Mouse (Mus musculus) heart, postnatal 4 days (tissue): ENCODE results near the gene Cfap97d1. TPM values are rescaled to one million over a fixed set of nuclear protein-coding genes. Genes with fewer than 3 reads are reported as not detected.

Experiments used
- DNase-seq: peaks from one replicate; pipeline ENCODE4 v3.0.0; 2021
- total RNA-seq, 2 experiments: library from RNA; stranded (reverse); gene quantifications; 2 replicates each; pipeline ENCODE4 v1.2.3; 2021

The Cfap97d1 gene
- total RNA-seq, 2 experiments from 2014 or later: not detected

DNA sequence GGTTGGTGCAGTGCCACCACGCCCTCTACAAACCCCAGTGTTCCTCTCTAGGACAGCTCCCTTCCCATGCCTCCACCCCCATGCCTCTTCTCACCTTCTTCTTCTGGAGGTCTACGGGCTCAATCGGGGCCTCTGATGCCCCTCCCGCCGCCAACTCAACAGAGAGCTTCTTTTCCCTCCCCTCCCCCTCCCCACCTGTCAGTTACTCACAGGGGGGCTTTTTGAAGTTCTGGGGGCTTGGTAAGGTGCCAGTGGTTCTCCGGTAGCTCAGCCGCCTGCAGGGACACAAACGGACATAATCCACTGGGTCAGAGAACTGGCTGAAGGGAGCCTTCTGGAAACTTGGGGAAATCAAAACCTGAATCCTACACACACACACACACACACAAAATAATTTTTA lies 27.4 kb downstream of the Cfap97d1 start:
- no peak for DNase-seq

DNA sequence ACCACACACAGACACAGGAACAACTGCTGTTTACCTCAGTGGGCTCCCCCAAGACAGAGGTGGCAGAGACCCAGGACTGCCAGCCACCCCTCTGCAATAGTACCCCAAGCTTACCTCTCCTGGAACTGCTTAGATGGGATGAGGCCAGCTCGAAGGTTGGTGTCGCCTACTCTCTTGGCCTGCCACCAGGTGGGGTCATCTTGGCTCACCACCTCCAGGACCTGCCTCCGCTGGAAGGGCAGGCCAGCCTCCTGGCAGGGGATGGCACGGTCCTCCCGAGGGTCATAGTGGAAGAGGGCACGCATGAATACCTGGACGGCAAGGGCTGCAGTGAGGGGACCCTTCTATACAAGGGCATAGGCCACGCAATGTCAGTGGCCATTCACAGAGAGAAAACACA lies 29.1 kb downstream of the Cfap97d1 start:
- no peak for DNase-seq

DNA sequence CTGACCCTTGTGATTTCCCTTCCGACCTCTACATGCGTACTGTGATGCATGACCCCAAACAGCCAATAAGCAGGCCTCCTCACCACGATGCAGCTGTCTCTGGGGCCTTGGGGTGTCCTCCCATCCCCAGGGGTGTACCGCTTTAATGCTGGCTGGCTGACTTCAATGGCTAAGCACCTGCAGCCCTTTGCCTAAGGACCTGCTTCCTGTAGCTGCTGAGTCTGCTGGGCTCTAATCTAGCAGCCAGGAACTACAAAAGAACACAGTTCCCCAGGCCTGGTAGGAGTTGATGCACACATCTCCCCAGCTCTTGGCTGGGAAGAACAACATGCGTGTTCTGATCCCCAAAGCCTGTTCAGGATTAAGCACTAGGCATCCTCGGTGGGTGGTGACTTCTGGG lies 31.4 kb downstream of the Cfap97d1 start:
- DNase-seq: no peak

DNA sequence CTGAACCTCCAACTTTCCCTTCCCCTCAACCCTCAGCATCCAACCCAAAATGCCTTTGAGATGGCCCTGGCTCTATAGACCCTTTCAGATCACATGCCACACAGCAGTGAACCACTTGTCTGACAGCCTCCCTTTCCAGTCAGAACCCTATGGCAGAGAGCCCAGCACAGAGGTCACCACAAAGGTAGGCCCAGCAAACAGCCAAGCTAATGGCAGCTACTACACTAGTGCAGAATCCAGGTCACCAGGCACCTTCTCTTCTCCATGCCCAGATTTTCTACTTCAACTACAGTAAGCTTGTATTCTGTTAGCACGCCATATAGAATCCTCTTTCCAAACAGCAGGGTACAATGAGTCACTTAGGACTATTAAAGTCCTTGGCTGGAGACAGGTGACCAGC lies 32.1 kb downstream of the Cfap97d1 start:
- peak; percentile 59 for DNase-seq

DNA sequence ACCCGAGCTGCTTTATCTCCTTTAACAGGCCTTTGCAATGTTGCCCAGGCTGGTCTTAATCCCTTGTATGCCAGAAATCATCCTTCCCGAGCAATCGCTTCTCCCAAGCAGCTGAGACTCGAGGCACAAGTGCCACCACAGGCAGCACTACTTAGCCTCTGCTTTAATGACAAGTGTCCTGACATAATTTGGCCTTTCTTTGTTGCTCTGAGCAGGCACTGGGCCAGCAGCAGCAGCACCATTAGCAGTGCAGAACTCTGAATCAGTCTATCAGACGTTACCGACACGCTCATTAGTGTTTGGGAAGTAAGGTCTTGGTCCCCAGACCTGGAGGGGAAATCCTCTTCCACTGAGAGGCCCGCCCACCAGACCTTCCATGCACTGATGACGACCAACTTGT lies 35.7 kb downstream of the Cfap97d1 start:
- no peak for DNase-seq

DNA sequence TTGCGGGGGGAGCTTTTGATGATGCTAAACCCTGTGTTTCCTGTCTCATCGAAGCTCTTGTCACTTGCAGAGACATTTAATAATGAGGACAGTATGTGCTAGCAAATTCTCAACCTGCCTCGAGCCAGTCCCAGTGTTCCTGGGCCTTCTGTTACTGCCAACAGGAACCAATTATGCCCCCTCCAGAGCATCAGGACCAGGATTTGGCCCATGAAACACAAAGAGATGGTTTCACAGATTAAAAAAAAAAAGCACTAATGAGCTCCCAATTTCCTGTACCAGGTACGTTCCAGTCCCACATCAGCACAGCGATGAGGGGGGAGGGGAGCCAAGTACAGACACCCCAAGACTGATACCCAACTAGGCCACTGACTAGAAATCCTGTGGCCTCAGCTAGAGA lies 37.1 kb downstream of the Cfap97d1 start:
- DNase-seq: no peak

DNA sequence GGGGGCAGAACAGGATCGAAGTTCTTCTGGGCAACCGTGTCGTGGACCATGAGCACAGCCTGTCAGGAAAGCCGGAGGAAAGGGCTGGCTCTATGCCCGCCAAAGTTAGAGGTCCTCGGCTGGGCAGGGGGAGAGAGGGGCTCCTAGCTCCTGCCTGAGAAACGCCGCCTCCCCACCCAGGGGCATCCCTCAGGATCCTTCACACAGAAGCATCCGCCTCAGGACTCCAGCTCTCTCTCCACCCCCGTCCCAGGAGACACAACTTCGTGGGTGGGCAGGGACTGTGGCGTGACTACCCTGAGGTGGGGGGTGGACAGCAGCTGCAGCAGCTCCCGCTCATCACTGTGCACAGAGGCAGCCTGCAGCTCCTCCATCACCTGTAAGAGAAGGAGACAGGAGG lies 39.3 kb downstream of the Cfap97d1 start:
- no peak for DNase-seq

DNA sequence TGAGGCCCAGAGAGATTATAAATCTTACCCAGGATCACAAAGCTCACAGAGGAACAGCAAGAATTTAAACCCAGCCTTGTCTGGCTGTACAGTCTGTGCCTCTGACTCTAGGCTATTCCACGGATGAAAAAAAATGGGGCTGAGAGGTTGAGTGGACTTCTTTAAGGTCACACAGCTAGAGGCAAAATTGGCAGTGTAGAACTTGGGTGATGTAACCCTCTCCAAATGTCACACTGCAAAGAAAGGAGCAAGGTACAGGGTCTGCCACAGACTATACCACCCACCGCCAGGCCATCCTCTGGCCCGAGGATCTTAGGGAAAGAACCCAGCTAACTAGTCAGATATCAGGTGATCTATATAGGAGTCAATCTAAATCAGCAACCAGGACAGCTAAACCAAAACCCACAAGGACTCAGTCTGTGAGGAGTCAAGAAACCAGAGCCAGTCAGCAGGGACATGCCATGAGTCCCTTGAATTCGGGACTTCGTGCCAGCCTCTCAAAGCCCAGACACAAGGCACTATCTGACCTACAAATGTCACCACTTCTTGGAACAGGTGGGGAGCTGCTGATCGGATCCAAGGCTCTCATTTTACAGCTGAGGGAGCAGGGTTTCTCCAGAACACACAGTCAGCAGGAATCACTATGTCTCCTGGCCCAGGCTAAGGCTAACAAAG lies 40.1 kb downstream of the Cfap97d1 start:
- no peak for DNase-seq

DNA sequence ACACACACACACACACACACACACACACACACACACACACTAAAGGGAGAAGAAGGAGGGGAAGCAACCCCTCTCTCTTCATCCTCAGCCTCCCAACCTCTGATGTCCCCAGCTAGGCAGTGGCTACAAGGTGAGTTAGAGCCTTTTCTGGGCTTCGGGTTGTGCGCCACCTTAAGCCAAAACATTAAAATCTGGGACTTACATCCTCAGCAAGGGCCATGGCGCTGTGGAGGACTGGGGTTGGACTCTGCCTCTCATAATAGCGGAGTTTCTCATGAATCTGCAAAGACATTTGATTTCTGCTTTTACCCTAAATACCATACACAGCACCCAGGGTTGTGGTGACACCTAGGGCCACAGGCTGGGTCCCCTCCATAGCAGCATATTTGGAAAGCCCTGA lies 40.8 kb downstream of the Cfap97d1 start:
- DNase-seq: no peak

DNA sequence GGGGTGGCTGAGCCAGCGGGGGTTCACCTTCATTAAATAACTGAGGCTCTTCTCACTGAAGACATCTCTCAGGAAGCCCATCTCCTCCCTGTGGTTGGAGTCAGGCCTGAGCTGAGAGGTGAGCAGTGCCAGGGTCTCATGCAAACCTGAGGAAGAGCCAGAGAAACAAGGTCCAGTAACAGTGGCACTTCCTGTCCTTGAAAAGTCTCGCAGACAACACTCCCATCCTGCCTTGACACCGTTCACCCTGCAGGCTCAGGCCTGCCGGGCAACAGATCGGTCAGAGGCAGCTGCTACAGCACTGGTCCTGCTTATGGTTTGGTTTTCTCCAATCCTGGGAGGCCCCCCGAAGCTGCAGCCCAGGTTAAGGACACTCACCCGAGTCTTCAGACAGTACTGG lies 41.3 kb downstream of the Cfap97d1 start:
- no peak for DNase-seq

DNA sequence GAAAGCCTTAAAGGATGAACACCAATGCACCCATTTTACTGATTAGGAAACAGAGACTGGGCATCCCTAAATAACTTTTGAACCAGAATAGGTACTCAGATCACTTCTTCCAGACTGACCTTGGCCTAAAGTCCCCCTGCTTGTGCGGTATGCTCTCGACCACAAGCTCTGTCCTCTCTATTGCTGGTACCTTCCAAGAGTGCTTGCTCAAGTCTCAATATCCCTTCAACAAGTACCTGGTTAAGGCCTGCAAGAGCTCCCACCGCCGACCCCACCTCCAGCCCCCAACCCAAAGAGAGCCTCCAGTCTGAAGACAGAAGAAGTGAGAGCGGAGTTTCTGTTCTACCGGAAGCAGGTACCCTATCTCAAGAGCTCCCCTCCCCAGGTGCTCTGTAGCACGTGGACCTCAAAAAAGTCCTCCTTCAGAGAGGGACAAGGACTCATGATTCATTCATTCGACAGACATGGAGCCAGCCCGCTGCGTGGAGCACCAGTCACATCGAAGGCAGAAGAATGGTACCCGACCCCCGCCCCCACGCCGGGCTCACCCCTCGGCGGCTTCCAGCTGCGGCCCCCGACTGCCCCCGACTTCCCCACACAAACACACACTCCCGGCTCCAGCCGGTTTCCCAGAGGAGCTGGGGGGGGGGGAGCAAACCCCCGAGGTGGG lies 42.0 kb downstream of the Cfap97d1 start:
- no peak for DNase-seq

DNA sequence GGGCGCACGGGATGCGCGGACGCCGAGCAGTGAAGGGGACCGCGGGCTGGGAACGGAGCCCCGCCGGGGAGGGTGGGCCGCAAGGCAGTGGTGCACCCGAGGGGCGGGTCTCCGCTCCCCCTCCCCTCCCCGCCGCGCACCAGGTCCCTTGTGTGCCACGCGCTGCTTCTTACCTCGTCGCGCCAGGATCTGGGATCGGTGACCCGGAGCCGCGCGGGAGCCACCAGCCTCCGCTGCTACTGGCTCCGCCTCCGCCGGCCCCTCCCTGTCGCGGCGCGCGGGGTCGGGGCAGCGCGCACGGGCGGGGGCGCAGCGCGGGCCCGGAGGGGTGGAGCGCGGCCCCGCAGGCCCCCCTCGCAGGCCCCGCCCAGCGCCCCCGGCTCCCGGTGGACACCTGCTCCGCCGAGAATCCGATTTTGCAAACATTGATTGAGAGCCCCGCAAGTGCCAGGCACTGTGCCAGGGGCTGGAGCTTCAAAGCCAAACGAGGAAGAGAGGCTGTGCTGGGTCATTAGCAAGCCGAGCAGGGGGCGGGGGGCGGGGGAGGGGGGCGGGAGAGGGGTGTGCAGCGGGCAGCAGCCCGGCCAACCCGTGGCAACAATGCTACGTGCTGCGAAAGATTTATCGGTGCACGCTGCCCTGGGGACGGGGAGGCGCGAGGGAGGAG lies 42.7 kb downstream of the Cfap97d1 start:
- peak; percentile 72 for DNase-seq

DNA sequence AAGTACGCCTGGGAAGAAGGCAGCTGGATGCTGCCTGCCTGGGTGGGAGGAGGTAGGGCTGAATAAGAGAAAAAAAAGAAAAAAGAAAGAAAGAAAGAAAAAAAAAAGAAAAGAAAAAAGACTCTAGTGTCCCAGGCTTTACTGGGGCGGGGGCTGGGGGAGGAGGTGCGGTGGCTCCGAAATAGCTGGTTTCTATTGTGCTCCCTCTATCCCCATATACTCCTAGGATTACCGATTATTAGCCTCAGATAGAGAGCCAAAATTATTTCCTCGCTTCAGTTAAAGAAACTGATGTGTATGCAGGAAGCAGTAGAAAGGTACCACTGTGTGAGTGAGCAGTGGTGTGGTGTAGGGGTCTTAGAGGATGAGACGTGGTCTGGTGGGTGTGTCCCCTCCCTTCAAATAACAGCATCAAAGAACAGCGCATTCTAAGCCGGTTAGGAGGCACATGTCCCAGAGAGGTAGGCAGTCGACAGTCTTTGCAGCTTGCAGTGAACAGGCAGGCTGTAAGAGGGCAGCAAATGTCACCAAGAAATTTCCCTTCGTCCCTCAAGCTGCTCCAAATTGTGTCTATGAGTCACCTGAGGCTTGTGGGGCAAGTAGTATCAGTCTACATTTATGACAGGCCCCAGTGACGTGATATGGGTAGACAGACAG lies 43.4 kb downstream of the Cfap97d1 start:
- DNase-seq: no peak

DNA sequence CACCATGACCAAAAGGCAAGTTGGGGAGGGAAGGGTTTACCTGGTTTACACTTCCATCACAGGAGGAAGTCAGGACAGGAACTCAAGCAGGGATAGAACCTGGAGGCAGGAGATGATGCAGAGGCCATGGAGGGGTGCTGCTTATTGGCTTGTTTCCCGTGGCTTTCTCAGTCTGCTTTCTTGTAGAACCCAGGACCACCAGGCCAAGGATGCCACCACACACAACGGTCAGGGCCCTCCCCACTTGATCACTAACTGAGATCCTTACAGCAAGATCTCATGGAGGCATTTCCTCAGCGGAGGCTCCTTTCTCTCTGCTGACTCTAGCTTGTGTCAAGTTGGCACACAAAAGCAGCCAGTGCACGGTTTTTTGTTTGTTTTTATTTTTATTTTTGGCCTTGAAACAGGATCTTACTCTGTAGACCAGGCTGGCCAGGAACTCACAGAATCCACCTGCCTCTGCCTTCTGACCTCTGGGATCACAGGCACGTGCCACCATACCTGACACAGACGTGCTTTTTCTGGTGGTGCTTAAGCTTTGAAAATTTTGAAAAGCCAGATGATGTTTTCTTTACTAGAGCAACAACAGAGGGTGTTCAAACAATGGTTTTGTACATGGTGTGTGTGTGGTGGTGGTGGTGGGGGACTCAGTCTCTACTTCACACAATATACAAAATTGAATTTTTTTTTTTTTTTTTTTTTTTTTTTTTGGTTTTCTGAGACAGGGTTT lies 44.2 kb downstream of the Cfap97d1 start, which contains the start of gene Mpp3:
Gene Mpp3 (minus strand): TSS at position 375 of the 730 bp plus-strand sequence.
- DNase-seq: no peak

DNA sequence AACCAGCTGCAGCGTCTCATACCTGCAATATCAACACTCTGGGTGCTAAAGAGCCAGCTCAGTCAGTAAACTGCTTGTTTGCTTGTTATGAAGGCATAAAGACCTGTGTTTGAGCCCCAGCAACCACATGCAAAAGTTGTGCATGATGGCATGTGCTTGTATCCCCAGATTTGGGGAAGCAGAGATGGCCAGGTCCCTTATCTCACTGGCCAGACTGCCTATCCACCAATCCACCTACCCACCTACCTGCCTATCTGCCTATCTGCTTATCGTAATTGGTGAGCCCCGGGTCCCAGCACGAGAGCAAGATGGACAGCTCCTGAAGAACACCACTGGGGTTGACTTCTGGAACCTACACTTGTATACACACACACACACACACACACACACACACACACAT lies 45.2 kb downstream of the Cfap97d1 start:
- no peak for DNase-seq

DNA sequence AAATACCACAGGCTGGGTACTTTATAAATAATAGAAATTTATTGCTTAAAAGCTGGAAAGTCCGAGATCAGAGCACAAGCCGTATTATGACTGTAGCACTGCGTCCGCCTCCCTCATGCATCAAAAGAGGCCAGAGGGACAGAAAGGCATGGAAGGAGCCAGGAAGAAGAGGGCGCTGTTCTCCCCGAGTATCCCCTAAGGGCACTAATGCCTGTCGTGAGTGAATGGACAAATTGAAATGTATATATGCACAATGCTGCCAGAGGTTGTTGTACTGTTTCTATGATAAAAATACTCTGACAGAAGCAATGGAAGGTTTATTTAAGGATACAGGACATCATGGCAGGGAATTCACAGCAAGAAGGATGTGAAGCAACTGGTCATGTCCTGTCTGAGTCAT lies 45.9 kb downstream of the Cfap97d1 start:
- DNase-seq: no peak

DNA sequence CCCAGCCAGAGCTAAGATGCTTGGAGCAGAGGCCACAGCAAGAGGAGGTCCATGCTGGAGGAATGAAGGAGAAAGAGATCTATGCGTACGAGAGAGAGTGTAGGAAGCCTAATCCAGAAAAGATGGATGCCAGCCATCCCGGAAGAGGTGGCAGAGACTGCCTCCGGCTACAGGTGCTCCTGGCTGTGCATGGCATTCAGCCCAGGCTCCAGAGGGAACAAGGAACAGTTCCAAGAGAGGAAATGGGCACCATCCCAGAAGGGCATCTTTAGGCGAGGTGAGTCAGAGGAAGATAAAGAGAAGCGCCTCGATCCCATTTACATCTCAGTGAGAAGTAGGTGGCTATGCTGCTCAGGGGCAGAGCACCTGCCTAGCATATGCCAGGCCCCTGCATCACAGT lies 47.1 kb downstream of the Cfap97d1 start:
- DNase-seq: no peak

DNA sequence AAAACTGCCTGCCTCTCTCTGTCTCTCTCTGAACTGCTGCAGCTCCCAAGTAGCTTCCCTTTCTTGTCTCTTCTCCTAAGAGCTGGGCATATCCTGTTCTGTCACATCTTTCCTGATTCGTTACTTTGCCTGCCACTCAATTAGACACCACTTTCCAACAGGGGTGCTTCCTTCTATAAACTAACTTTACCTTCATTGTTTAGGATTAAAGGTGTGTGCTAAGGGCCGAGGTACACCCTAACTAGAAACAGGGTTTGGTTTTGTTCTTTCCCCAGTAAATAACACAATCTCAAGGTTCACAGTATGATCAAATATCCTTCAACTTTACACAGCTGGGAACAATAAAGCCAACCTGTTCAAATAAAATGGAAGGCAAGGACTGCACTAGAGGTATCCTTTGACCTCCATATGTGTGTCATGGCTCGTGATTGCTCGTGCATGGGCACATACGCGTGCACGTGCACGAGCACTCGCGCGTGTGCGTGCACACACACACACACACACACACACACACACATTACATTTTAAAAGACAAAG lies 49.0 kb downstream of the Cfap97d1 start:
- DNase-seq: no peak

DNA sequence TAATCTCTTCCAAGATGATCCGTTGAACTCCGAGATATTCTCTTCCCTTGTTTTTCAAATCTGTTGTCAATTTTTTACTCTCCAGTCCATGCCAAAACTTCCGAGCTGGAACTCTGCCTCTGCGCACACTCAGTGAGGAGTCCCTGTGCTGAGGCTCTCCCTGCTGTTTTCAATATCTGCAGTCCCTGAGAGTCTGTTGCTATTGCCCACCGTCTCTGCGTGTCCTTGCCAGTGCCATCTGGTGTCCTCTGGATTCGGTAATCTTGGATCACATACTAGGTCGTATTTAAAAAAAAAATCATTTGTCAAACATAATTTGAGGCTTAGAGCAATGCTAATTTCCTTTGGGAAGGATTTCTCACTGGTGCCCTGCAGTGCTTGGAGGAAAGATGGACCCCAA lies 50.8 kb downstream of the Cfap97d1 start:
- no peak for DNase-seq

DNA sequence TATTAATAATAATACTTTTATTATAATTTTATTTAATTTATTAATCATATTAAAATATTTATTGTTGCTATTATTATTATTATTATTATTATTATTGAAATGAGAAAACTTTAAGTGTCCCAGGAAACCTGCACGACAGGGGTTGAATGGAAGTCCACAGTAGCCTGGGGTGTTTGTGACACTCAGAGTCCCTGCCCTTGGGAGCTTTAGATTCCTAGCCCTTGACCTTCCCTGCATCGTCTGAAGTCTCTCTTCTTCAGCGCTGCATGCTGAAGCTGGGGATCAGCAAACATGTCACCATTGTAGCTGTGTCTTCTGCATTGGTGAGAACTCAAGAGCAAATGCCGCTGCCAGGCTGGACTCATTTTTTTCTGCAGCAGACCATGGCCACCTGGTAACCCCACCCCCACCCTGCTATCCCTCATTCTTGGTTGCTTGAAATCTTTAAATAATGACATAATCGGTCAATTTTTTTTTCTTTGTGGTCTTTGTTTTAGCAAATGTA lies 51.4 kb downstream of the Cfap97d1 start:
- no peak for DNase-seq

DNA sequence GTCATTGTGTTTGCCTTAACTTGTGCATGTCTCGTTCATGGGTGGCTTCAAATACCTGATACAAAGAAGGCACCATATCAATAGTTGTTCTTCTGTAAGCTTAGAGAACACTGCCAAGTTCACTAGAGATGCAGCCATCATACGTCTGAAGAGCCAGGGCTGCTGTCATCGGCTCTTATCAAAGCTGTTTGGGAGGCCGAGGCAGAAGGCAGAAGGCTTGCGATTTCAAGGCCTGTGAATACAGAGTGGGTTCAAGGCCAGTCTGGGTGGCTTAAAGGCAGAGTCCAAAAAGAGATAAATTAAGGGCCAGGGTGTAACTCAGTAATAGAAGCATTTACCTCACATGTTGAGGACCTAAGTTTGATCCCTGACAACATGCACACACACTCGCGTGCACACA lies 52.3 kb downstream of the Cfap97d1 start:
- no peak for DNase-seq

DNA sequence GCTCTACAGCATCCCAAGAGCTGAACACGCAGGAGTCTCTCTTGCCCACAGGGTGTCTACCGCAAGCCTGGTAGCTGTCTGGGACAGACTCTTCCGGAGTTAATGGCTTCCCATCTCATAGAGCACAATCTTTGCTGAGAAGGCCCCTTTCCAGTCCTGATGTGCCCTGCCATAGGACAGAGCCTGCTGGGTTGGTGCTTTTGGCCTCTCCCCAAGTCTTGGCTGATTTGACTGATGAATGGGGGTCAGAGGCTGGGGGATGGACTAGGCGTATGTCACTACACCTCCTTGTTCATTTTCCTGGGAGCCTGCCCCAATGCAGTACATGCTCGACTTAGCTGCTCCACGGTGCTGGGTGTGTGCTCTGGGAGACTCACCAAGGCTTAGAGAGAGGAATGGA lies 53.7 kb downstream of the Cfap97d1 start:
- DNase-seq: no peak
